Mouse (Mus musculus) mouse embryonic stem cell (cell line): Measurements from ENCODE around the gene Ube2q1.

Experiments used
- in situ Hi-C, 2 experiments: fragments of 300-500 bp; cut with MboI; formaldehyde crosslinking; loops; 1 replicate in 1 of 2; 3 replicates in 1 of 2; pipeline ENCODE4 v1.14.3; 2019 to 2020; ENCODE audit warnings: low sequenced_read_pairs in 2 of 2, low pct_unique_long_range_greater_than_20kb in 1 of 2, mixed read lengths in 1 of 2; ENCODE audit not compliant: unreplicated experiment in 1 of 2

The Ube2q1 gene

DNA sequence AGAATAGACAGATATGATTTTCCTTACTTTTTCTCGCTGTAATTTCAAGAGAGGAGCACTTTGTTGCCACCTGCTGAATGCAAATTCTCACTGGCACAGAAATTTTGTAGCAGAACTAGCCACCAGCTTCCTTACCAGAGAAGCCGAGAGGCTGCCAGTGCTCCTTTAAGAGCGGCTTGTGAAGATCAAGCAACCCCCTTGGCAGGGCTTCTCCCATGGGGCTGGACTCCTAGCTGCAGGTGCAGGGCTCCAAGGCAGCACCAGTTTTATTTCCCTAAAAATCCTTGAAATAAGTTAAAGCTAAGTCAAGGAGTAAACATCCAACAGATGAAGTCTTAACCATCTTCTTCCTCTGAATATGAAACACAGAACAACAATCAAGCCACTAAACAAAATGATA, 38.8 kb downstream of the Ube2q1 start:
- in situ Hi-C loops, result loop anchor here in 1 of 2 experiments (5.0 kb wide), 1 partner anchor 40 kb away; no protein-coding TSS in a partner anchor

DNA sequence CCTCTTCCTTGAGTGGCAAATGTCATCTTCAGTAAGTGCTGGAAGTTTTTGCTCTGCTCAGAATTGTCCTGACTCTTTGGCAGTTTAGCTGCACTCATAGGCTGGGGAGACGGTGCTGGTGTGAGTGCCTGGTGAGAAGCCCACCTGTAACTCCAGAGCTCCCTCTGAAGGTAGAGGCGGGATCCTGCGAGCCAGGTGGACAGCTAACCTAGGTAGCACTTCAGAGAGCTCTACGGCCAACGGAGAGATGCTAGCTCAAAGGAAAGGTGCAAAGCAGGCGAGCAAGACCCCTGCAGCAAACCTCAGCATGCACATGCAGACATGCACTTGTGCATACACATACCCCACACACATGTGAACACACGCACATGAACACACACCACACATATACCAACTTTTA, 40.6 kb downstream of the Ube2q1 start:
- in situ Hi-C loops, result loop anchor here in 1 of 2 experiments (5.0 kb wide), 1 partner anchor 38 kb away; no protein-coding TSS in a partner anchor

DNA sequence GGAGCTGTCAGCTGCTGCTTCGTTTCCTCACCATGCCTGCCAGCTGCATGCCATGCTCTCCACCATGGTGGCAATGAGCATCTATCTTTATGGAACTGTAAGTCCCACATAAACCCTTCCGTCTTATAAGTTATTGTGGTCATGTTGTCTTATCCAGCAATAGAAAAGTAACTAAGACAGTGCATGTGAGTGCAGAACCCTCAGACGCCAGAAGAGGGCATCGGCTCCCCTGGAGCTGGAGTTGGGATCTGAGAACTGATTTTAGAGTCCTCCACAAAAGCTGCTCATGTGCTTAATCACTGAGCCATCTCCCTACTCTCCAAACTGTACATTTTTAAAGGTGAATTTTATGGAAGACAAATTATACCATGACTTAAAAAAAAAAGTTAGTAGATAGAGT, 43.6 kb downstream of the Ube2q1 start:
- in situ Hi-C loops, result loop anchor here in 1 of 2 experiments (5.0 kb wide), 1 partner anchor 35 kb away; no protein-coding TSS in a partner anchor

DNA sequence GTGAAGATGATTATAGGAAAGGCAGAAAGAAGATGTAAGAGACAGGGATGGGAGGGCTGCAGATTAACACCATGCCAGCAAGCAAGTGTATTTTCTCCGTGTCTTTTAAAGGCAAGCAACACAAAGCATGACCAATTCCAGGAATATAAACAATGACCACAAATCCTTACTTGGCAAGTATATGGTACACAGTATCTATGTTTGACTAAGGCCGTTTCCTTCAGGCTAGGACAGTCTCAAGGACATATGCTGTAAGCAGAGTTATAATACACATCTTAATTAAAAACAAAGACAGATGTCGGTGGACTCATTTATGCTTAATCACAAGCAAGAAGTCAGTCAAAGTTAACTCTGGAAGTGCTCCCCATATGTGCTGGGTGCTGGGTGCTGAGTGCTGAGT, 45.2 kb downstream of the Ube2q1 start:
- in situ Hi-C loops, result loop anchor here in 1 of 2 experiments (5.0 kb wide), 1 partner anchor 34 kb away; no protein-coding TSS in a partner anchor

DNA sequence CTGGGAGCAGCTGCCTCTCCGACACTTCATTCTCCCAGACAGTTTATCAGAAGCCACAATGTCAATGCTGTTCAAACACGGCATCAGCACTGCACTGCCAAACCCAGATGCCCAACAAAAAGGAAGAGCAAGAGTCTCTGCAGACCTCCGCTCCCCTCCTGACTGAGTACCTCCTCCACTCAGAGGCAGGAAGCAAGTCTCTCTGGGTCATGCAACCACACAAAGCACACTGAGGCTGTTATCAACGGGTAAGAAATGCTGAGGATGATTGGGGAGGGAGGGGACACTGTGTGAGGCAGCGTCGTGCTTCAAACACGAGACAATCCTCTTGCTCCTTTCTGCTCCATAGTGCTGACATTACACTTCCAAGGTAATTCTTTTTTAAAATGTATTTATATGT, 46.5 kb downstream of the Ube2q1 start:
- in situ Hi-C loops, result loop anchor here in 1 of 2 experiments (5.0 kb wide), 1 partner anchor 32 kb away; no protein-coding TSS in a partner anchor

DNA sequence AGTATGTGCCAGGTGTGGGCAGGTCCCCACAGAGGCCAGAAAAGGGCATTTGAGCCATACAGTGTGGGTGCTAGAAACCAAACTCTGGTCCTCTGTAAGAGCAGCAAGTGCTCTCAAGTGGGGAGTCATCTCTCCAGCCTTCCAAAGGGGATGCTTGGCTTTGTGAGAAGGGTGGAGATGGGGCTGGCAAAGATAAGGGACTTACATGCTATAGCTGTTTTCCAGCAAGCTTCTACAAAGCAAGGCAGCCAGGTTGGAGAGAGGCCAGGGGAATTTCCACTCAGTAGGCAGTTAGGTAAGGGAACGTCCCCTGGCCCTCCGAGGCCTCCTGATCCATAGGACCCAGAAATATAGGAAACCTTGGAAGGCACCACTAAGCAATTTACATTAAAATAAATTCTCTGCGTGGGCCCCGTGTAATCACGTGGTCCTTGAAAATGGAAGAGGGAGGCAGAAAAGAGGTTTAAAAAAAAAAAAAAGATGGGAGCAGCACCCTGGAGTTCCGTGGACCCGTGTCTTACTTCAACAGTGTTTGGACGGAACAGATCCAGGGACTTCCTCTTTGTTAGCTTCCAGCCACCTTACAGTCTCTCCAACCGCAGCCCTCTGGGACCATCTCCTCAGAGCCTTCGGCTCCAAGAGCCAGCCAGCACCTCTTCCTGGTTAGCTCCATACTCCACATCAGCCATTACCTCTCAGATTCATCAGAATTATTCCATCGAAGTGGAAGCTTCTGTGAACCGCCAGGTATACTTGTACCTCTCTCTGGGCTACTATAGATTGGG, 47.1 kb downstream of the Ube2q1 start:
- in situ Hi-C loops, result no loop called here

DNA sequence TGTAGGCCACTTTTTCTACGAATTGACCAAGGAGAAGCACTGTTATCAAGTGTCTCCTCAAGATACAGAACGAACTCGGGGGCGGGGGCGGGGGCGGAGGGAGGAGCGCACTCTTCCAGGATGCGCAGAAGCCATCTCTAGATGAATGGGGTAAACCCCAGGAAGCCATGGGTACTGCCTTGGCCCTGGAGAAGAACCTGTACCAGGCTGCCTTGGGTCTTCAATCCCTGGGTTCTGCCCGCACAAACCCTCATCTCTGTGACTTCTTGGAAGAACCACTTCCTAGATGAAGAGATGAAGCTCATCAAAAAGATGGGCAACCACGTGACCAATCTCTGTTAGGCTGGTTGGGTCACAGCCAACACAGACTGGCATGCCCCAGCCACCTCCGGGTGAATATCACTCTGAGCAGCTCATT, 47.7 kb downstream of the Ube2q1 start:
- in situ Hi-C loops, result no loop called here

DNA sequence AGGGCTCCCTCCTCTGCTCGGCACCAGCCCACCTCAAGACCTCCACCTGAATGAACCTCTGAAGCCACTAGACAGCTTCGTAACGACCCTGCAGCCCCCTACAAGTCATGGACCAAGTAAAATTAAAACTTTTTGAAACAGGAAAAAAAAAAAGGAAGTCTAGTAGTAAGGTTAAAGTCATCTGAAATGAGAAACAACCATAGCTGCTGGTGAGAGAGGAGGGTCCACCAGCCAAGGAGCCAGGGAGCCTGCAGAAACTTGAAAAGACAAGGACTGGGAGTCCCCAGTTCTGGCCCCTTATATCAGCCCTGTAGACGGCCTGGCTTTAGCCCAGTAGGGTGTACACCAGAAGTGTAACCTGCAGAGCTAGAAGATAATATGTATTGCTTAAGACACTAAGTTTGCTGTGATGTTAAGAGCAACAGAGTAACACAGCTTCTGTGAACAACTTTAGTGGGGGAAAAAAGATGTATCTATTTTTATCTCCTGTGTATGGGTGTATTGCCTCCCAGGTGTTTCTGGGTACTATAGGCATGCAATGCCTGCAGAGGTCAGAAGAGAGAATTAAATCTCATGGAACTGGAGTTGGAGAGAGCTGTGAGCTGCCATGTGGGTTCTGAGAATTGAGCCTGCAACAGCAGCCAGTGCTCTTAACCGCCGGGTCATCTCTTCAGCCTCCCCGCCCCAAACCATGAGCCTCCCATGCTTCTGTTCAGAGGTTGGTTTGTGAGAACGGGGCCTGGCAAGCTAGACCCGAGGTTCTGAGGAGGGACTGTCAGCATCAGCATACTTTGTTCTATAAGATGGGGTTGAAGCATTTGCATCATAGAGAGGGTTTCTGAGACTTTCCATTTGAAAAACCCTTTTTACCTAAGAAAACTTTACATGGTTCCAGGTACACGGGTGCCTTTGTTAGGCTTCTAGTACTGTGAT, 48.4 kb downstream of the Ube2q1 start:
- in situ Hi-C loops, result no loop called here

DNA sequence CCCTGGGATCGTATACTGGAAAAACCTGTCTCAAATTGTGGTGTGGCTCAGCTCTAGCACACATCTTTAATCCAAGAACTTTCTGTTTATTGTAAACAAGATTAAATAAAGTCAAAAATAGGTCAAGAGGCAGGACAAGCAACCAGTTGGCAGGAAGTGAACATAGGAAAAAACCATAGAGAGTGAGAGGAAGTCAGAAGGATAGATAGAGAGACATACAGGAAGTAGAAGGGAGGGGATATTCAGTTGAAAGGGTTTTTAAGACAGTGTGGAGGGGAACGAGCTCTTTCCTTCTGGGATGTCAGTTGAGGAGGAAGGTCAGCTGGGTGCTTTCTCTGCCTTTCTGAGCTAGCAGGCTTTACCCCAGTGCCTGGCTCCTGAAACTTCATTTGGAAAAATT, 50.2 kb downstream of the Ube2q1 start:
- in situ Hi-C loops, result no loop called here

DNA sequence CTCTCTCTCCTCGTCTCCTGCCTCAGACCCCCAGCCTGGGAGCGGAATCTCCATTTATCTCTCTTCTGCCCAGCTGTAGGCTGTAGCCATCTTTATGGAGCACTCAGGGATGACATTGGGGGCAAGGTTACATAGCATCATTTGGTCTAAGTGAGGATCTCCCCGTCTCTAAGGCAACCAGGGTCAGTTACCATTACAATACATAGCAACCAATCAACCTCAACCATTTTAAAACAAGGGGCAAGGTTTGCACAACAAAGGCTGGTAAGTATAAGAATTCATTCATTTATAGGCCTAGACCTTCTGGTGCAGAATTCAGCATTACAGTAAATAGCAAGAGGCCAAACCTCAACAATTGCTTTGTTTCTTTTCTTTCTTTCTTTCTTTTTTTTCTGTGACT, 52.9 kb downstream of the Ube2q1 start:
- in situ Hi-C loops, result no loop called here

DNA sequence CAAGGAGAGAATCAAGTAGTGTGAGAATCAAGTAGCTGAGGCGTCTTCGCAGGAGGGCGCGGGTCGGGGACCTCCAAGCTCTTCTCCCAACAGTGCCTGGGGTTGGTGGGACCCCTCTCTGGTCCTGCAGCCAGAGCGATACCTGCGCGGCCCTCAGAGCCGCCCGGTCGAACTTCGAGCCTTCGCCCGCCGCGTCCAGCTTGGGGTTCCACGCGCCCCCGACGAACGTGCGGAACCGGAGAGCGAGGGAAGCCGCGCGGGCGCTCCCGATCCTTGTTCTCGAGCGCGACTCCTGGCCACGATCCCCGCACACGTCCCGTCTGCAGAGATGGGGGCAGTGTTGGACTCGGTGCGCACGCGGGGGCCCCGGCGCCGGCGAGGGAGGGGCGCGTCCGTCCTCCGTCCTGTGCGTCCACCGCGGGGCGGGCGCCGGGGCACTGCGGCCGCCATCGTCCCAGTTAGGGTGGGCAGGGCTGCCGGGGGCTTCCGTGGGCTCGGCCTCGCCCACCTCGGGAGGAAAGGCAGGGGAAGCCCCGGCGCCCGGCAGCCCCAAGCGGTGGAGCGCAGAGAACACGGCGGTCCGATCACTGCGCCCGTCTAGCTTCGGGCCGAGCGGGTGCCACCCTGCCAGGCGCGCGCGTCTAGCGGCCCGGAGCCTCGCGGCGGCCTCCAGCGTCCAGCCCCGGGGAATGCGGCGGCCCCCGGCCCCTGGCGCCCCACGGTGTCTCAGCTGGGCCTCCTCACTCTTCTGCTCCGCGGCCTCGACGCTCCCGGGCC, 57.6 kb downstream of the Ube2q1 start, which contains the start of gene She:
Gene She, plus strand, starts transcription at position 556 of the 777 bp plus-strand sequence.
- in situ Hi-C loops, result no loop called here
